Mouse (Mus musculus) left cerebral cortex, postnatal 36 days (tissue): ENCODE data around the gene Smoc1. TPM values are rescaled to one million over a fixed set of nuclear protein-coding genes. Genes with fewer than 3 reads are reported as not detected.

Source experiments
- DNase-seq, 2 experiments: peaks; one replicate each; pipeline ENCODE4 v3.0.0; 2021 to 2022; ENCODE audit warnings: low spot score in 2 of 2, mixed read lengths in 1 of 2
- intact Hi-C: fragments of 180-260 bp; cut with DNase I; formaldehyde crosslinking; loops from one replicate; pipeline ENCODE4 v1.15.1; 2025
- total RNA-seq, 2 experiments: library from RNA; stranded (reverse); gene quantifications; 2 replicates each; pipeline ENCODE4 v1.2.3; 2021

Smoc1 gene
- total RNA-seq, 2 experiments from 2014 or later, result 7.1 to 9.1 TPM

DNA sequence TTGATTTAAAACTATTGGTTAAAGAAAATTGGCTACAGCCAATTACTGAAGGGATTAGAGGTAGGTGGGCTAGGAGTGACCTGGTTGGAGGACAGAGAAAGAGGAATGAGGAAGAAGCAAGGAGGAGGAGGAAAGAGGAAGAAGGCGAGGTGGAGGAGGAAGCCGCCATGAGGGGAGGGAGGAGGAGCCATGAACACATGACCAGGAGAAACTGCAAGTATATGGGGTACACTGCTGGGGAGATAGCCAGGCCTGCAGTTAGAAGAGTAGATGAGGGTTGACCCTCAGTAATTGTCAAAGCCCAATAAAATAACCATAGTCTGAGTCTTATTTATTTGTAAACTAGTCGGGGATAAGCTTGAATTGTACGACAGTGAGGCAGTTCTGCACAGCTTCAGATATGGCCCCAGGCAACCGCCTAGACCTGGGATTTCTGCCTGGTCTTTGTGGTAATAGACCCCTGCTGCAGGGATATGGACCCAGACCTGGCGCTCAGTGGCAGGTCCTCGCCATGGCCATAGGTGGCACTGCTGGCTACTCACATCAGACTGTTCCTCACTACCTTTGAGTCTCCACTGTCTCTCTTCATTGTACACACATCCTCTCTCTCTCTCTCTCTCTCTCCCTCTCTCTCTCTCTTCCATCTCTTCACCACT is 7.2 kb upstream of the Smoc1 start:
- DNase-seq, result no peak
- intact Hi-C loops, result no loop called here

- DNase-seq, result no peak
- intact Hi-C loops, result no loop called here
Observed at GRCm38 (mm10) chr12:81024407-81024806, 2.2 kb upstream of the Smoc1 start.

DNA sequence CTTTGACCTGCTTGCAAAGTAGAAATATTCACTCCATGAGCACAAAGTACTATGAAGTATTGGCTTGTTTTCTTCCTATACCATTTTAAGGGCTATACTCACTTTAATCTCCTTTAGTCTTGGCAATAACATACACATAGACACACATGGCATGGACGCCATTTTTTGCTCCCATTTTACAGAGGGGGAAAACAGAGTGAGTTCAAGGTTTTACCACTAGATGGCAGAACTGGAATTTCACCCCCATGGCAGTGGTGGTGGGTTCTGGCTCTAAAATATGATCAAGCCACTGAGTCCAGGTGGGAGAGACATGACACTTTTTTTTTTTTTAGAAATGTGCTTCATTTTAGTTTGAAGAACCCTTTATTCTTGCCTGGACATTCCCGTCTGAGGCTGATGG is 1.6 kb upstream of the Smoc1 start:
- no peak for DNase-seq
- intact Hi-C loops, result no loop called here

- DNase-seq, result peak in 1 of 2 experiments; percentile 10
- intact Hi-C loops, result no loop called here
Observed at GRCm38 (mm10) chr12:81026995-81027942, 661 bp downstream of the Smoc1 start.

DNA sequence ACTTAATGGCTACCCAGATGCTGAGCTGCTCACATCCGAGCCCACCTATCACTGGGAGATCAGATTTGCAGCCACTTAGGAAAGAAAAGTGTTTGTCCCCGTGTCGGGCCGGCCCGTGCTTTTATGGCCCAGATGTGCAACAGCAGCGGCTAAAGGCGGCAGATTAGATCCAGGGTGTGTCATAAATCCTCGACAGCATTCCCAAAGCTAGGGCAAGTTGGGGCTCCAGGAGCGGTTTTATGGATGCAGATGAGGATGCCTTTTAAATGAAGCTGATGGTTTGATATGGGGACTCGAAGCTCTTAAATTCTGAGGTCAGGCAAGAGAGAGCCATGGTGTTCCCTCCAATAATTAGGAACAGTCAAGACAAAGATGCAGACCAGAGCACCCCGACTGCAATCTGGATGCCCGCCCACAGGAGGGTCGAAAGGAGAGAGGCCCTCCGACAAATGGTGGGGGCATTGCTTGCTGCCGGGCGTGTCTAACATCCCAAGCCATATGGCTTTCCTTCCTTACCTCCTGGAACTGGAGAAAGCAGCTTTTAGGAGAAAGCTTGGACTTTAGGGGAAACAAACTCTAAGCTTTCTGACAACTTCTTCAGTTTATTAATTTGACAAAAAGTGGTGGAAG is 1.8 kb downstream of the Smoc1 start:
- intact Hi-C loops, result no loop called here
- no peak for DNase-seq

GRCm38 (mm10) chr12:81029731-81030130 is 3.1 kb downstream of the Smoc1 start:
- intact Hi-C loops, result no loop called here
- no peak for DNase-seq

- DNase-seq, result no peak
- intact Hi-C loops, result no loop called here
Observed at GRCm38 (mm10) chr12:81031579-81031978, 5.0 kb downstream of the Smoc1 start.

GRCm38 (mm10) chr12:81033389-81034041 is 6.9 kb downstream of the Smoc1 start:
- peak in 1 of 2 experiments; percentile 10 for DNase-seq
- intact Hi-C loops, result no loop called here

GRCm38 (mm10) chr12:81034042-81034417 is 7.4 kb downstream of the Smoc1 start:
- DNase-seq, result no peak
- intact Hi-C loops, result no loop called here

DNA sequence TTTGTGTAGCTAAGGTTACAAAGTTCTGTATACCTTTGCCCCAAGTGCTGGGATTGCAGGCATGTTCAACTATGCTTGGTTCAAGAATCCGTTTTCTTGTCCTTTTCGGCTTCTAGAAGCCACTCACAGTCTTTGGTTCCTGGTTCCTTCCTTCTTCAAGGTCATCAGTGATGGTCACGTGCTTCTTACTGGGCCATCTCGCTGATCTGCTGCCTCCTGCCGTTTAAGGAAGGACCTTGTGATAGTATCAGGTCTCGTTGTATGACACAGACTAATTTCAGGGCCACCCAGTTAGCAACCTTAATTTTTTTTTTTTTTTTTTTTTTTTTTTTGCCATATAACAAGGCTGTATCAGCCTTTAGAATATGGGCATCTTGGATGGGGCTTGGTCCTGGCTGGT is 9.2 kb downstream of the Smoc1 start:
- DNase-seq, result no peak
- intact Hi-C loops, result no loop called here

DNA sequence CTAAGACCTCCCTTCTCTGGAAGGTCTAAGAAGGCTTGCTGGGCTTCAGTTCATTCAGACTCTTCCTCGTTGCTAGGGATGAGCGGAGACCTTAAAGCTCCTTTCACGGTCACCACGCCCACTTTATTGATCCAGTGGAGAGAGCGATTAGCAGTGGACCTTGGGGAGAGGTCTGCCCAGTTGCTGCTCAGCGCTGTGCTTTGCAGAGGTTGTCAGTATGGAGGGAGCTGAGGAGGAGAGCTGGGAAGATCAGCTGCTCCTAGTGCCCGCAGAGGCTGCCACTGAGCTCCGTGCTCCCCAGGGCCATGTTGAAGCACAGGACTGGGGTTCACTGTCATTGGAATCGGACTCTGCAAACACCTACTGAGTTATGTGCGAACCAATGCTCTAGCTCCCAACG is 17.0 kb downstream of the Smoc1 start:
- no peak for DNase-seq
- intact Hi-C loops, result no loop called here

- DNase-seq, result no peak
Observed at GRCm38 (mm10) chr12:81046926-81047325, 20.3 kb downstream of the Smoc1 start.

DNA sequence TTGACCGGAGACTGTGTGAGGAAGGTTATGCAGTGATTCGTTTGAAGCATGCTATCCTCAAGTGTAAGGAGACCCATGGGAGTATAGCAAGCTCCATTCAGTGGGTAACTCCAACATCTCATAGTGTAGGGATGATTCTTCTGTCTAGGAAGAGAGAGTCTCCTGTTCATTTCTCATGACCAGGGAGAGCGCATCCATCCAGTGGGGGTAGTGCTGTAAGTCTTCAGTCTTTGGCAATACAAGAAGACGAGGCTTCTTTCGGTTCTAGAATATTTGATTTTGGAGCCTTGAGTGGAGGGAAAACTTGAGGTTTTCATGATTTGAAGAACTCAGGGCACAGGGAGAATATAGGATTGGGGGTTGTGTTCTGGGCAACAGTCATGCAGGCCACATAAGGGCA is 23.1 kb downstream of the Smoc1 start:
- no peak for DNase-seq
- intact Hi-C loops, result no loop called here

More at GRCm38 (mm10) chr12:81046926-81047325, 20.3 kb downstream of the Smoc1 start:
- intact Hi-C loops, result no loop called here

- intact Hi-C loops, result no loop called here
- DNase-seq, result no peak
Observed at GRCm38 (mm10) chr12:81055000-81055705, 28.5 kb downstream of the Smoc1 start.

DNA sequence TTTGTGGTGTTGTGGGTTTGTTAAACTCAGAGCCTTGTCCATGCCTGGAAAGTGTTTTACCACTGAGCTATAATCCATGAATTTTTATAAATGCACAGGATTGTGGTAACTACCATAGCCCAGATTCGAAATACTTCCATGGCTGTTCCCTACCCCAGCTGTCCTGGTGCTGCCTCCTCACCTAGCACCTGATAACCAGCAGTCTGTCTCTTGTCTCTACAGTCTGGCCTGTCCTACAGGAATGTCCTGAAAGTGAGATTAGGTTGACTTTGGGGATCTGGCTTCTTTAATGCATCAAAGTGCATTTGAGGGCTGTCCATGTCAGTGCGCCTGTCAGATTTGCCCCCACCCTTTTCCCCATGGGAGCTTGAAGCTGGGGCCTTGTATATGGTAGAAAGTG is 29.2 kb downstream of the Smoc1 start:
- DNase-seq, result no peak
- intact Hi-C loops, result no loop called here

- no peak for DNase-seq
- intact Hi-C loops, result no loop called here
Observed at GRCm38 (mm10) chr12:81057619-81058018, 31.0 kb downstream of the Smoc1 start.

GRCm38 (mm10) chr12:81058561-81058960 is 32.0 kb downstream of the Smoc1 start:
- DNase-seq, result no peak
- intact Hi-C loops, result no loop called here

DNA sequence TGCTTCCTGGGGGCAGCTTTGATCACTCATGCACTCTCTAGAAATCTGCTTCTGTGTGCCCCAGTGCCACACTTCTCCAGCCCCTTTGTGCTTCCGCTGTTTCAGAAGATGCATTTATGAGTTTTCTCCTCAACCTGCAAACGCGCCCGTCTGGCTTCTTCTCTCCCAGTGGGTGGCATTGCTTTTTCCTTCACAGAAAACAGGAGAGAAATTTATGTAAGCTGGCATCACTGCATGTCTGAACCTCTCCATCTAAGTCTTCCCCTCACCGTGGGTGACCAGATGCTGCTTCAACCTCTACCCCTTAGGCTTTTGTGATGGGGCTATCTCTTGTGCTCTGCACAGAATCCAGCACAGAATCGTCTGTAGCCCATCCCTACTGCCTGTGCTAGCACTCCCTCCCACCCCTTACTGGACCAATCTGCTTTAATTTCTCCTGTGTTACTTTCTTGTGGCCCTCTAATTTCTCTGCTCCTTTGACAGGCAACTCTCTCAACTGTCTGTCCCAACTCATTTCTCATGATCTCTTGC is 35.3 kb downstream of the Smoc1 start:
- intact Hi-C loops, result no loop called here
- DNase-seq, result peak; percentile 13 to 26

- DNase-seq, result no peak
- intact Hi-C loops, result no loop called here
Observed at GRCm38 (mm10) chr12:81063336-81063955, 36.8 kb downstream of the Smoc1 start.
